Mouse (Mus musculus): ENCODE data around the gene Synpr. TPM values are rescaled to one million over a fixed set of nuclear protein-coding genes. Genes with fewer than 3 reads are reported as not detected.
A peak's percentile ranks its signal among the peaks of the same experiment; 100 is the strongest.
"Not testable (repeated sequence)": the region's sequence is repeated elsewhere in the genome, so short reads cannot be mapped to it uniquely, and the experiment has no call there.

Gene Synpr
- polyA plus RNA-seq (2016; fragmentation: Nextera tagmentation; extraction: Ambion mirVana) = 0.19 and 0.29 TPM in 2 replicates

DNA sequence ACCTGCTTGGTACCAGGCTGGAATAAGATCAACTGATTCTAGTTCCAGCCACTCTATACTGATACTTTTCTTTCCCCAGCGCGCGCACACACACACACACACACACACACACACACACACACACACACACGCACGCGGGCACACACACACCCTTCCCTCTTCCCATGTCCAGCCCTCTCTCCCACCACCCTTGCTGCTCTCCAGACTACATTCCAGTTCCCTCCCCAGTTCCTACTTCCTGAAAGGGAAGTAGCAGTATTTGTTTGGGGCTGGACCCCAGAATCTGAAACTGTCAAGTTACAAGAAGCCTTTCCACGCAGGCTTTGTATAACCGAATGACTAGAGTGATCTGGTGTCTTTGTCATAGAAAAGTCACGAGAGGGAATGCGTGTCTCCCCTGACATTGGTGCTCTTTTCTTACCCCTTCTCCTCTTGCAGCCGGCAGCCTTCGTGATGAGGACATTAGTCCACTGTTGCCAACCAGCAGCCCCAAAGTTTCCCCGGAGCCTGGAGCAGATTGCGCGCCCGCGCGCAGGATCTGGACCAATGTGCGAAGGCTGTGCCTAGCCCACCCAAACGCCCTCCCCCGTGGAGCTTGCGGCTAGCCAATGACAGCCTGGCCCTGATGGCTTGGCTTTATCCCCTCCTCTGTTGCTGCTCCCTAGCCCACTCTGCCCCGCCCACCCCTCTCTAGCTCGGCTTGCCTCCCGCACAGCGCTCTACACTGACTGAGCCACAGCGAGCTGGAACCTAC is at the start of gene Synpr:
Synpr (plus strand) TSS at position 690 of the 754 bp plus-strand sequence.
- no peaks in the 10 kb centered on the region for H3K9me3 ChIP-seq (replicated peaks)
- H3K4me1 ChIP-seq = no peaks in the 10 kb centered on the region
- no peak within 1 kb of the TSS for H3K27ac ChIP-seq
- peak within 1 kb of the TSS; percentile 15; the same call in 1 of the 2 replicates for H3K4me3 ChIP-seq
- H3K27me3 ChIP-seq (replicated peaks) = peaks cover 16% of the 10 kb centered on the region
- 4% methylated on average over 24 of the region's 27 CpGs for WGBS (ENCODE audit: insufficient replicate concordance)
- H3K36me3 ChIP-seq = no peaks in the 10 kb centered on the region
- peak; percentile 64 for ATAC-seq
- peak within 1 kb of the TSS; percentile 45 for H3K4me2 ChIP-seq
- H3K9ac ChIP-seq = no peak within 1 kb of the TSS

DNA sequence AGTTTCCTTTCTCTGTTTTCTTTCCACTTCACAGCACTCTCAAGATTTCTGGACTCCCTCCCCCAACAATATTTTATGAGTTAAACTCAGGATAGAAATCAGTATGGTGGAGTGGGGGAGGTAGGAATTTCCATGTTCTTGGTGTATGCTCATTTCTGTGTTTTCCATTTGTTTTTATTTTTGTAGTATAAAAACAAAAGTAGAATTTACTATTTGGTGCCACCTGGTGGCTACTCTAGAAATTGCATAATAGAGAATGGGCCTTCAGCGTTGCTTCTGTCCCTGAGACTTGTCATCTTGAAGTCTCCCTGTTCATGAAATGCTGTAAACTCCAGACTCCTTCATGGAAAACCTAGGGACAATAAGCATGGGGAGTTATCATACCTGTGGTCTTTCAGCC is 47.7 kb upstream of the Synpr start:
- no peak for ATAC-seq
- Histone ChIP-seq H3K36me3 (no peaks in the 10 kb centered on the region), H3K4me3 (no peak overlapping the region), H3K4me2 (no peak overlapping the region), H3K9me3 (replicated peaks) (no peaks in the 10 kb centered on the region), H3K27me3 (replicated peaks) (no peaks in the 10 kb centered on the region), H3K27ac (no peak overlapping the region), H3K4me1 (no peaks in the 10 kb centered on the region), H3K9ac (no peak overlapping the region)
- WGBS (ENCODE audit: insufficient replicate concordance) = 19% methylated on average over 1 of the region's 1 CpGs

DNA sequence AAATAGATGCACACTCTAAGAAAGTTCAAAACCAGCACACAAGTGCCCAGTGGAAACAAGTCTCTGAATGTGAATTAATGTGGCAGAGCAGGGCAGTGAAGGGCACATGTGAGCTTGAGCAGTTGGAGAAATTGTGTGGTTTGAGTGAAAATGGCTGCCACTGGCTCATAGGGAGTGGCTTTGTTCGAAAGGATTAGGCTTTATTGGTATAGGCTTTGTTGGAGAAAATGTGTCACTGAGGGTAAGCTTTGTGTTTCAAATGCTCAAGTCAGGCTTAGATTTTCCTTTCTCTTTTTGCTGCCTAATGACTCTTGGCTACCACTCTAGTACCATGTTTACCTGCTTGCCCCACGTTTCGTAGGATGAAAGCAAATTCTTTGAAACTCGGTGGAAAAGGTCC is 37.1 kb upstream of the Synpr start:
- no peak overlapping the region for H3K27ac ChIP-seq
- ATAC-seq = no peak
- no peaks in the 10 kb centered on the region for H3K36me3 ChIP-seq
- no peaks in the 10 kb centered on the region for H3K9me3 ChIP-seq (replicated peaks)
- no peak overlapping the region for H3K4me3 ChIP-seq
- H3K9ac ChIP-seq = no peak overlapping the region
- H3K4me1 ChIP-seq = no peaks in the 10 kb centered on the region
- no peaks in the 10 kb centered on the region for H3K27me3 ChIP-seq (replicated peaks)
- 57% methylated on average over 4 of the region's 4 CpGs for WGBS (ENCODE audit: insufficient replicate concordance)
- H3K4me2 ChIP-seq = no peak overlapping the region

DNA sequence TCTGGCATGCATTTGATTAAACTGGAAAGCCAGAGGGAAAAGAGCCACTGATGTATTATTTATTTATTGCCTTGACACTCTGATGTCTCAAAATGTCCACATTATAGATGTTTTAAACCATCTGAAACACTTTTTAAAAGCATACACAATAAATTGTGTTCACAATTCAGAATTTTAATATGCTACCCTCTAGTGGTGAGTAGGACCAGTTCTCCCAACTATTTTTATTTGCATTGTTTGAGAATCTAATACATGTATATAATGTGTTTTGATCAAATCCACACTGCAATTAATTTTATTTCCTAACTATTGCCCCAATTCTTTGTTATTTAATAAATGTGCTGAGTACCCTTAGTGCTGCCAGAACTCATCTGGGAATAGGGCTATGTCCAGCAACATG is 35.2 kb upstream of the Synpr start:
- ATAC-seq = no peak
- no peak overlapping the region for H3K4me3 ChIP-seq

DNA sequence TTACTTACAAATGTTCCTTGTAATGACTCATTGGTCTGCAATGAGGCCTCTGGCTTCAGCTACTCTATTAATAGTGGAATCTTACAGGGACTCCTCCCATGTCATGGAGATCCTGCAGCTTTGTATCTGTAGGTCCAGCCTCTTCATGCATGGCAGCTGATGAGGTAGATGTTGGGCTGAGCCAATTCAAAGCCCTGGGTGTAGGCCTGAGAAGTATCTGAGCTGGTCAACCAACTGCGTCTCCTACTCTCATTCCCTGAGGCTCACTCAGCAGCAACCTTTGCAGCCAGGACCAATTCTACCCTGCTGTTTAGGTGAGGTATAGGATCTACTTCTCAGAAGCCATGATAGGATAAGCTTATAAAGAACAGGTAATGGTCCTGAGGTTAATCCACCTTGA is 32.0 kb upstream of the Synpr start:
- H3K4me3 ChIP-seq = no peak overlapping the region
- no peaks in the 10 kb centered on the region for H3K27me3 ChIP-seq (replicated peaks)
- 62% methylated on average over 1 of the region's 1 CpGs for WGBS (ENCODE audit: insufficient replicate concordance)
- no peak for ATAC-seq
- H3K4me2 ChIP-seq = no peak overlapping the region
- H3K9ac ChIP-seq = no peak overlapping the region
- H3K27ac ChIP-seq = no peak overlapping the region
- no peaks in the 10 kb centered on the region for H3K4me1 ChIP-seq
- H3K9me3 ChIP-seq (replicated peaks) = no peaks in the 10 kb centered on the region
- H3K36me3 ChIP-seq = no peaks in the 10 kb centered on the region

More for the DNA sequence above, 35.2 kb upstream of the Synpr start:
- H3K9ac ChIP-seq = no peak overlapping the region
- H3K4me1 ChIP-seq = no peaks in the 10 kb centered on the region
- no peaks in the 10 kb centered on the region for H3K36me3 ChIP-seq
- no peaks in the 10 kb centered on the region for H3K27me3 ChIP-seq (replicated peaks)
- no peaks in the 10 kb centered on the region for H3K9me3 ChIP-seq (replicated peaks)
- no peak overlapping the region for H3K4me2 ChIP-seq
- H3K27ac ChIP-seq = no peak overlapping the region

DNA sequence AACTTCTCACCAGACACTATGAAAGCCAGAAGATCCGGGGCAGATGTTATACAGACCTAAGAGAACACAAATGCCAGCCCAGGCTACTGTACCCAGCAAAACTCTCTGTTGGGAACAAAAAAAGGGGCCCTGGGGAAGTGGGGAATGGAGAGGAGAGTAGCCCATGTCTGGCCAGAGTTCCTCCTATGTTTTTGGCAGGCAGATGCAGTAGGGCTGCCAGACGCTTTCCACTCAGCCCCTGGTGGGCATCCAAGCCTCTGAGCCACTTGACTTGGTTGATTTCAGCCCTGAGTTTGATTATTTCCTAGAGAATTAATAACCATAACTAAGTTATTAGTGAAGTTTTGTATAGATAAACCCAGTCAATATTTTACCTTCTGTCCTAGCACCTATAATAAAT is 29.8 kb upstream of the Synpr start:
- not testable (repeated sequence) for H3K9me3 ChIP-seq (replicated peaks); H3K4me3 ChIP-seq; H3K27ac ChIP-seq; H3K9ac ChIP-seq; H3K27me3 ChIP-seq (replicated peaks); H3K4me1 ChIP-seq; ATAC-seq; H3K36me3 ChIP-seq; H3K4me2 ChIP-seq
- 57% methylated on average over 2 of the region's 2 CpGs for WGBS (ENCODE audit: insufficient replicate concordance)

DNA sequence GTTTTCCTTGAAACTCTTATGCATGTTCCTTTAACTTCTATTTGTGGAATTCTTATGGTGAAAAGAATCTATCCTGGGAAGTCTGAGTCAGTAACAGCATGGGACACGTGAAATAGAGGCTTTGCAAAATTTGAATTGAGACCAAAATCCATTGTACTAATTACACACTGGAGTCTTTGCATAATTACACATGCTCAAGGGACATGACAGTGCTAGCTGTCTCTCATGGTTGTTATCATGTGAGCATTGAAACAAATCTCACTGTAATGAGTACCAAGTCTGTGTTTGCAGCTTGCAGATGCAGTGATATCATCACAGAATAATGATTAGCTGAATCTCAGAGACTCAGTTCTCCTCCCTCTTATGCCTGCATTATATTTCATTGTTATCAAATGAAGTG is 22.2 kb upstream of the Synpr start:
- WGBS (ENCODE audit: insufficient replicate concordance) = 13% methylated on average over 1 of the region's 1 CpGs
- H3K36me3 ChIP-seq = no peaks in the 10 kb centered on the region
- no peak overlapping the region for H3K4me2 ChIP-seq
- no peak overlapping the region for H3K27ac ChIP-seq
- H3K9ac ChIP-seq = no peak overlapping the region
- H3K4me1 ChIP-seq = no peaks in the 10 kb centered on the region
- ATAC-seq = no peak
- no peaks in the 10 kb centered on the region for H3K27me3 ChIP-seq (replicated peaks)
- no peaks in the 10 kb centered on the region for H3K9me3 ChIP-seq (replicated peaks)
- no peak overlapping the region for H3K4me3 ChIP-seq

DNA sequence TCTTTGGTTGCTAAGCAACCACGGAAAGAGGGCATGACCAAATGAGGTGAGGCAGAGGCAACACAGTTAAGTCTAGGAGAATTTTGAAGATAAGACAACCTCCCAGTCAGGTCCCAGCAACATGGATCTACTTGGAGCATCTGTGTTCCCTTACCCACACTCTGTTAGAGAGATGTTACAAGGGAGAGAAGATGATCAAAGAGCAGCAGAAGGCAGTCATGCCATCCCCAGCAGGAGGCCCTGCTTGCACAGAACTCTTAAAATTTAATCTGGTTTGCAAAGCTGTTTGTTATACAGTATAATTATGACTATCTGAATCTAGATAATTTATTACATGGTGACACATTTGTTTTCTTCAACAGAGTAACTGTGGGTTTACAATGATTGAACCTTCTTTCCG is 18.2 kb upstream of the Synpr start:
- H3K4me2 ChIP-seq = no peak overlapping the region
- no peaks in the 10 kb centered on the region for H3K36me3 ChIP-seq
- H3K9me3 ChIP-seq (replicated peaks) = no peaks in the 10 kb centered on the region
- no peaks in the 10 kb centered on the region for H3K4me1 ChIP-seq
- no peaks in the 10 kb centered on the region for H3K27me3 ChIP-seq (replicated peaks)
- no peak overlapping the region for H3K27ac ChIP-seq
- H3K4me3 ChIP-seq = no peak overlapping the region
- no peak for ATAC-seq
- 62% methylated on average over 2 of the region's 2 CpGs for WGBS (ENCODE audit: insufficient replicate concordance)
- no peak overlapping the region for H3K9ac ChIP-seq

DNA sequence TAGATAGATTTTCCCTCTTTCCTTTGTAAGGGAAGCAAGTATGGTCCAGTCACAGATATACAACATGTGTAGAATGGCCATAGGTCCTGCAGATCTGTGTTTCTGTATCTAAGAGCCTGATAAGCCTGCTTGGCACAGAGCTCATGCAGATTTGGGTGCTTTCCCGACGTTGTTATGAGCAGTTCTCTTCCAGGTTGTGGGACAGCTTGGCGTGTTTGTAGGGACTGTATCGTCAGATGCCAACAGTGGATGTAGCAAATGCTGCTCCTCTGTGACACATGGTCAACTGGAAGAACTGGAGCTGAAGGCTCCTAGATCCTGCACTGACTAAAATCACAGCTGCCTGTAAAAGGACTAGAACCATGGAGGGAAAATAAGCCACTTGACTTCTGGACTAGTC is 17.4 kb upstream of the Synpr start:
- Histone ChIP-seq H3K27ac (no peak overlapping the region), H3K9ac (no peak overlapping the region), H3K4me2 (no peak overlapping the region), H3K9me3 (replicated peaks) (no peaks in the 10 kb centered on the region), H3K27me3 (replicated peaks) (no peaks in the 10 kb centered on the region), H3K36me3 (no peaks in the 10 kb centered on the region), H3K4me3 (no peak overlapping the region), H3K4me1 (no peaks in the 10 kb centered on the region)
- ATAC-seq = no peak
- 69% methylated on average over 4 of the region's 4 CpGs for WGBS (ENCODE audit: insufficient replicate concordance)

DNA sequence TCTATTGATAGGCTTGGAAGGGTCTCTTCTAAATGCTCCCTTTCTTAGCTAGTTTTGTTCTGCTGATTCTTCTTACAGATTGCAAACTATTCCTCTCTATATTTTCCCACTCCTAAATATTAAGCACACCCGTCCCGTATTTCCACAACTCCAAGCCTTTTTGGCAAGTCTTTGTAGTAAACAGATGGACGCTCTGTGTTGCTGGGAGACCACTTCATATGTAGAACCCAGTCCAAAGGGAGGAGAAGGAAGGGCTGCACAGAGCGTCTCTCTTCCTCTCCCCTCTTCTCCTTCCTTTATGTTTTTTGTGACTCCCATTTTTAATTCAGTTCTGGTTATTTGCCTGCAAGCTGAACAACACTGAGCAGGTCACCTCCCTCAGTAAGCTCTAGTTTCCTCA is 1.4 kb upstream of the Synpr start:
- no peaks in the 10 kb centered on the region for H3K4me1 ChIP-seq
- ATAC-seq = no peak
- no peak overlapping the region for H3K4me3 ChIP-seq
- H3K4me2 ChIP-seq = no peak overlapping the region
- H3K9ac ChIP-seq = no peak overlapping the region
- 61% methylated on average over 4 of the region's 4 CpGs for WGBS (ENCODE audit: insufficient replicate concordance)
- H3K27me3 ChIP-seq (replicated peaks) = peaks cover 16% of the 10 kb centered on the region
- H3K9me3 ChIP-seq (replicated peaks) = no peaks in the 10 kb centered on the region
- no peak overlapping the region for H3K27ac ChIP-seq
- no peaks in the 10 kb centered on the region for H3K36me3 ChIP-seq

DNA sequence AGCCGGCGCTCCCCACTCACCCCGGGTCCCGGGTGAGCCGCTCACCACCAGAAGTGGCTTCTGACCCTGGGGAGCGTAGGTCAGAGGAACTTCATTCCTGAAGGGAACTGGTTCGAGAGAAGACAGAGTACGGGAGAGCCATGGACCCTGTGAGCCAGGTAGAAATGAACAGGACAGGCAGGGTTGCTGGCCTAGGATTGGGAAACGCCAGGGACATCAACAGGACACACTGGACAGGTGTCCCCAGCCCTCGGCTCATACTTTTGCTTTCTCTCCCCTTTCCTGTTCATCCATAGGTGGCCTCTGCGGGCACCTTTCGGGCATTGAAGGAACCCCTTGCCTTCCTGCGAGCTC is 242 bp downstream of the Synpr start:
- H3K4me3 ChIP-seq = peak overlapping the region; percentile 15; the same call in 1 of the 2 replicates
- H3K9me3 ChIP-seq (replicated peaks) = no peaks in the 10 kb centered on the region
- no peaks in the 10 kb centered on the region for H3K4me1 ChIP-seq
- H3K27ac ChIP-seq = no peak overlapping the region
- H3K4me2 ChIP-seq = peak overlapping the region; percentile 45
- H3K9ac ChIP-seq = no peak overlapping the region
- no peaks in the 10 kb centered on the region for H3K36me3 ChIP-seq
- 19% methylated on average over 13 of the region's 13 CpGs for WGBS (ENCODE audit: insufficient replicate concordance)
- peaks cover 16% of the 10 kb centered on the region for H3K27me3 ChIP-seq (replicated peaks)
- no peak for ATAC-seq

DNA sequence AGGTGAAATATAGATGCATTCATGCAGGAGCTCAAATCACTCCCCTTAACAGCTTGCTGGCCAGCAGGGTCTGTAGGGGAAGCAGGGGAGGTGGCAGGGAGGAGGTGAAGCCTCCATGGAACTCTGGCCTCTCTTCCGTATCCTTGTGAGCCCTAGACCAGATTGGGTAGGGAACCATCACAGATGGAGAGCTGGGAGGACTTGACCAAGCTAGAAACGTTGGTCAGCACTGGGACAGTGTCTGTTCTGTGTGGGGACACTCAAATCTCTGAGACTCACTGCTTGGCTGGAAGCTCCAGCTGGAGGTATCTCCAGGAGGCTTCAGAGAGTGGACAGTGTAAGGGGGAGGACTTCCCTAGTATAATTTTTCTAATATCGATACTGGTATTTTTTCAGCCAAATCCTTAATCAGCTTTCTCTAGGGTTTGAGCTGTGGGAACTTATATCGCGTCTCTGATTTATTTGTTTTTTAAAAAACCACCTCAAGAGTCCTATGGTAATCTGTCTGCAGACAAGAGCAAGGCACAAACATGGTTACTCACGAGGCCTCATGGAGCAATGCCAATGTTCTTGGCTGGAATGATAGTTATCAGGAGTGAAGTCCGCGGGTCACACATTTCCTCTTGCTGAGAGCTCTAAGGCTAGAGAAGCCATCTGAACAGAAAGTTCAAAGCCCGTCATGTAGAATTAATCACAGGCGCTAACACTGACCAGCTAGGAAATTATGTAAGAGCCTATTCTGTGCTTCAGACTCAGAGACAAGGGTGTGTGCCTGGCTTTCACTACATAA is 956 bp downstream of the Synpr start:
- 53% methylated on average over 10 of the region's 10 CpGs for WGBS (ENCODE audit: insufficient replicate concordance)
- no peaks in the 10 kb centered on the region for H3K36me3 ChIP-seq
- no peak overlapping the region for H3K4me2 ChIP-seq
- H3K27ac ChIP-seq = no peak overlapping the region
- no peak overlapping the region for H3K9ac ChIP-seq
- H3K9me3 ChIP-seq (replicated peaks) = no peaks in the 10 kb centered on the region
- H3K4me3 ChIP-seq = no peak overlapping the region
- no peak for ATAC-seq
- H3K4me1 ChIP-seq = no peaks in the 10 kb centered on the region
- H3K27me3 ChIP-seq (replicated peaks) = peaks cover 16% of the 10 kb centered on the region

Measured in liver, embryonic 12.5 days (tissue).